Mouse (Mus musculus) right cerebral cortex, postnatal 4 days (tissue): ENCODE measurements around the gene Tprg.

Experiments
- DNase-seq: peaks from one replicate; pipeline ENCODE4 v3.0.0-alpha.2; 2022

Gene Tprg

GRCm38 (mm10) chr16:25333279-25334219, 46.9 kb downstream of the Tprg start:
- DNase-seq: no peak

GRCm38 (mm10) chr16:25335058-25335703, 48.6 kb downstream of the Tprg start:
- no peak for DNase-seq

GRCm38 (mm10) chr16:25349626-25350025, 63.0 kb downstream of the Tprg start:
- peak; percentile 74 for DNase-seq

- DNase-seq: no peak
Measured at GRCm38 (mm10) chr16:25367834-25368233, 81.2 kb downstream of the Tprg start.

GRCm38 (mm10) chr16:25369984-25370412, 83.4 kb downstream of the Tprg start:
- no peak for DNase-seq

- no peak for DNase-seq
Measured at GRCm38 (mm10) chr16:25374121-25374520, 87.5 kb downstream of the Tprg start.

- peak; percentile 16 for DNase-seq
Measured at GRCm38 (mm10) chr16:25374775-25375174, 88.2 kb downstream of the Tprg start.

GRCm38 (mm10) chr16:25376720-25377373, 90.2 kb downstream of the Tprg start:
- peak; percentile 76 for DNase-seq

GRCm38 (mm10) chr16:25377695-25378094, 91.1 kb downstream of the Tprg start:
- no peak for DNase-seq

- no peak for DNase-seq
Measured at GRCm38 (mm10) chr16:25385498-25386192, 99.0 kb downstream of the Tprg start.

GRCm38 (mm10) chr16:25394676-25395075, 108.1 kb downstream of the Tprg start:
- no peak for DNase-seq

- DNase-seq: no peak
Measured at GRCm38 (mm10) chr16:25404156-25404555, 117.5 kb downstream of the Tprg start.

GRCm38 (mm10) chr16:25407204-25407886, 120.7 kb downstream of the Tprg start:
- no peak for DNase-seq

GRCm38 (mm10) chr16:25408032-25408431, 121.4 kb downstream of the Tprg start:
- no peak for DNase-seq

- no peak for DNase-seq
Measured at GRCm38 (mm10) chr16:25411307-25411706, 124.7 kb downstream of the Tprg start.

- no peak for DNase-seq
Measured at GRCm38 (mm10) chr16:25413885-25414284, 127.3 kb downstream of the Tprg start.

GRCm38 (mm10) chr16:25415186-25415585, 128.6 kb downstream of the Tprg start:
- no peak for DNase-seq

GRCm38 (mm10) chr16:25417875-25418630, 131.4 kb downstream of the Tprg start:
- DNase-seq: no peak

- DNase-seq: no peak
Measured at GRCm38 (mm10) chr16:25422997-25423396, 136.4 kb downstream of the Tprg start.

- no peak for DNase-seq
Measured at GRCm38 (mm10) chr16:25424001-25424400, 137.4 kb downstream of the Tprg start.

GRCm38 (mm10) chr16:25424915-25425314, 138.3 kb downstream of the Tprg start:
- no peak for DNase-seq
